8 mouse cellular contexts compared by ENCODE assay signal in genomic region chr2:156313153-156313552, GRCm38 (mm10). TPM values are rescaled to one million over a fixed set of nuclear protein-coding genes. Genes with fewer than 3 reads are reported as not detected.
DNase-seq lines count a peak whose midpoint lies in the region; ATAC-seq lines count a peak whose summit lies in the region.

No protein-coding gene starts in this region.

- H3K27me3 ChIP-seq in lung, embryonic 16.5 days (ENCODE audit: control insufficient read depth, insufficient read depth, low read depth, low read length) = no peaks in the 10 kb centered on the region
- H3K27me3 ChIP-seq in embryonic facial prominence, embryonic 10.5 days (replicated peaks; ENCODE audit: low read depth, poor library complexity, severe bottlenecking) = no peaks in the 10 kb centered on the region
- no peaks in the 10 kb centered on the region for H3K27me3 ChIP-seq in intestine, embryonic 14.5 days (replicated peaks; ENCODE audit: control insufficient read depth, insufficient read depth, low read length)
- H3K27me3 ChIP-seq in neural tube, embryonic 14.5 days (ENCODE audit: control insufficient read depth, insufficient read depth, low read length) = no peaks in the 10 kb centered on the region

- H3K9ac ChIP-seq in lung, embryonic 16.5 days (ENCODE audit: low read length) = peak overlapping the region; percentile 97
- peak overlapping the region; percentile 83; the same call in 1 of the 2 replicates for H3K9ac ChIP-seq in intestine, embryonic 14.5 days (ENCODE audit: low read length)
- H3K9ac ChIP-seq in neural tube, embryonic 14.5 days (replicated peaks; ENCODE audit: low read depth, low read length) = no peak overlapping the region; the same call in 1 of the 2 replicates

- no peak for DNase-seq in lung, postnatal 10 days
- DNase-seq in embryonic facial prominence, embryonic 10.5 days (ENCODE audit: low spot score) = no peak
- no peak for DNase-seq in intestine, embryonic 14.5 days (ENCODE audit: low spot score)
- DNase-seq in gastrocnemius, adult 8-10 months (ENCODE audit: low spot score in 2 of 2) = no peak
- no peak for DNase-seq in left cerebral cortex, adult 18-20 months (ENCODE audit: low spot score in 2 of 2)
- no peak for DNase-seq in cerebellum, postnatal 4 days (ENCODE audit: low spot score in 2 of 2)

- H3K4me1 ChIP-seq in lung, embryonic 16.5 days (replicated peaks; ENCODE audit: control insufficient read depth, insufficient read depth, low read length) = peaks cover 3% of the 10 kb centered on the region; the same call in 1 of the 2 replicates
- peaks cover 16% of the 10 kb centered on the region for H3K4me1 ChIP-seq in embryonic facial prominence, embryonic 10.5 days
- 0 out of 2 replicates have a peak, but pooled peaks cover 8% of the 10 kb centered on the region for H3K4me1 ChIP-seq in intestine, embryonic 14.5 days (replicated peaks; ENCODE audit: control insufficient read depth, insufficient read depth, low read length)
- 0 out of 2 replicates have a peak, but pooled peaks cover 2% of the 10 kb centered on the region for H3K4me1 ChIP-seq in neural tube, embryonic 14.5 days (ENCODE audit: control insufficient read depth, insufficient read depth, low read length)

- WGBS in lung, embryonic 16.5 days = 59% methylated on average over 3 of the region's 3 CpGs
- WGBS in embryonic facial prominence, embryonic 10.5 days = 58% methylated on average over 3 of the region's 3 CpGs
- WGBS in intestine, embryonic 14.5 days = 53% methylated on average over 3 of the region's 3 CpGs
- 57% methylated on average over 3 of the region's 3 CpGs for WGBS in neural tube, embryonic 14.5 days

- H3K27ac ChIP-seq in lung, embryonic 16.5 days (ENCODE audit: low read length) = no peak overlapping the region
- peak overlapping the region; percentile 98 for H3K27ac ChIP-seq in embryonic facial prominence, embryonic 10.5 days (replicated peaks)
- no peak overlapping the region for H3K27ac ChIP-seq in intestine, embryonic 14.5 days (ENCODE audit: low read depth)
- no peak overlapping the region for H3K27ac ChIP-seq in neural tube, embryonic 14.5 days (ENCODE audit: low read depth, low read length)

- H3K9me3 ChIP-seq in lung, embryonic 16.5 days (ENCODE audit: control insufficient read depth, low read length) = no peaks in the 10 kb centered on the region
- no peaks in the 10 kb centered on the region for H3K9me3 ChIP-seq in embryonic facial prominence, embryonic 10.5 days
- H3K9me3 ChIP-seq in intestine, embryonic 14.5 days (ENCODE audit: control insufficient read depth, low read length) = peaks cover 4% of the 10 kb centered on the region; the same call in 1 of the 2 replicates
- no peaks in the 10 kb centered on the region for H3K9me3 ChIP-seq in neural tube, embryonic 14.5 days (ENCODE audit: control insufficient read depth, low read length)

- H3K4me3 ChIP-seq in lung, embryonic 16.5 days (ENCODE audit: low read length) = peak overlapping the region; percentile 88
- peak overlapping the region; percentile 95 for H3K4me3 ChIP-seq in embryonic facial prominence, embryonic 10.5 days
- H3K4me3 ChIP-seq in intestine, embryonic 14.5 days (ENCODE audit: low read depth, low read length) = peak overlapping the region; percentile 67
- peak overlapping the region; percentile 96 for H3K4me3 ChIP-seq in neural tube, embryonic 14.5 days (ENCODE audit: low read depth, low read length)

- 0 out of 2 replicates have a peak, but pooled peaks cover 2% of the 10 kb centered on the region for H3K36me3 ChIP-seq in lung, embryonic 16.5 days (ENCODE audit: control insufficient read depth, insufficient read depth, low read length)
- peaks cover 26% of the 10 kb centered on the region for H3K36me3 ChIP-seq in embryonic facial prominence, embryonic 10.5 days (replicated peaks)
- peaks cover 8% of the 10 kb centered on the region; the same call in 1 of the 2 replicates for H3K36me3 ChIP-seq in intestine, embryonic 14.5 days (ENCODE audit: control insufficient read depth, insufficient read depth, low read length)
- no peaks in the 10 kb centered on the region for H3K36me3 ChIP-seq in neural tube, embryonic 14.5 days (ENCODE audit: control insufficient read depth, insufficient read depth, low read length)

- ATAC-seq in lung, embryonic 16.5 days (ENCODE audit: low read depth) = no peak
- ATAC-seq in intestine, embryonic 14.5 days (replicated peaks; ENCODE audit: low FRiP score, low TSS enrichment, low read depth) = no peak
- no peak for ATAC-seq in neural tube, embryonic 14.5 days (ENCODE audit: low read depth)

- peak overlapping the region; percentile 87 for H3K4me2 ChIP-seq in lung, embryonic 16.5 days (ENCODE audit: low read depth, low read length)
- peak overlapping the region; percentile 75 for H3K4me2 ChIP-seq in intestine, embryonic 14.5 days (ENCODE audit: low read length)
- H3K4me2 ChIP-seq in neural tube, embryonic 14.5 days (ENCODE audit: low read depth, low read length) = peak overlapping the region; percentile 91

RNA-seq across cellular contexts. Expression of gene Scand1, which starts 0.6 kb away (rescaled TPM):
- 39.1 and 53.6 TPM in 2 replicates for polyA plus RNA-seq in lung, embryonic 16.5 days (2015; fragmentation: Nextera tagmentation; extraction: Ambion mirVana)
- polyA plus RNA-seq in embryonic facial prominence, embryonic 10.5 days (2016; fragmentation: Nextera tagmentation; extraction: Ambion mirVana) = 54.9 and 60.2 TPM in 2 replicates
- 55.2 and 66.7 TPM in 2 replicates for polyA plus RNA-seq in intestine, embryonic 14.5 days (2014; fragmentation: Nextera tagmentation; extraction: Ambion mirVana)
- polyA plus RNA-seq in neural tube, embryonic 14.5 days (2014; fragmentation: Nextera tagmentation; extraction: Ambion mirVana) = 98.0 and 98.8 TPM in 2 replicates
- total RNA-seq in gastrocnemius, adult 8-10 months (2022) = 10 to 100 TPM; 50.0 to 68.3 (median 62.9) TPM
- 10 to 100 TPM; 79.6 to 86.0 TPM for total RNA-seq in left cerebral cortex, adult 18-20 months (2021)

RNA-seq across cellular contexts. Expression of gene Cnbd2, which starts 1.1 kb away (rescaled TPM):
- 3.8 and 4.4 TPM in 2 replicates for polyA plus RNA-seq in lung, embryonic 16.5 days (2015; fragmentation: Nextera tagmentation; extraction: Ambion mirVana)
- 2.8 and 3.3 TPM in 2 replicates for polyA plus RNA-seq in embryonic facial prominence, embryonic 10.5 days (2016; fragmentation: Nextera tagmentation; extraction: Ambion mirVana)
- 3.3 and 4.2 TPM in 2 replicates for polyA plus RNA-seq in intestine, embryonic 14.5 days (2014; fragmentation: Nextera tagmentation; extraction: Ambion mirVana)
- polyA plus RNA-seq in neural tube, embryonic 14.5 days (2014; fragmentation: Nextera tagmentation; extraction: Ambion mirVana) = 7.8 and 8.0 TPM in 2 replicates
- total RNA-seq in gastrocnemius, adult 8-10 months (2022) = 1 to 10 TPM in 1 of 4 experiments, under 1 TPM in 3; 0.74 to 1.0 (median 0.85) TPM
- total RNA-seq in left cerebral cortex, adult 18-20 months (2021) = 1 to 10 TPM; 5.4 to 5.6 TPM
